Mouse (Mus musculus): Measurements from ENCODE around the gene Epn3.

- no peak for TF ChIP-seq CTCF (IDR thresholded peaks at IDR 0.05; ENCODE audit: extremely low read depth, insufficient read length, insufficient replicate concordance, low read depth, low read length)
- TF ChIP-seq POLR2A (IDR thresholded peaks at IDR 0.05; ENCODE audit: low read depth, low read length), result no peak
Observed at GRCm38 (mm10) chr11:94481963-94482362, 17.8 kb downstream of the Epn3 start.
